Mouse (Mus musculus) urinary bladder, adult 2 months (tissue): Measurements from ENCODE around the gene Flywch1. TPM values are rescaled to one million over a fixed set of nuclear protein-coding genes. Genes with fewer than 3 reads are reported as not detected.

Experiments
- DNase-seq: peaks from one replicate; pipeline ENCODE4 v3.0.0; 2022; ENCODE audit warnings: low spot score
- polyA plus RNA-seq: library from polyadenylated mRNA; depleted of rRNA; stranded (reverse); fragments of >200 nt; gene quantifications from 2 replicates; pipeline ENCODE4 v1.2.3, GENCODE M21; 2012; rRNA removed

Flywch1 gene
- polyA plus RNA-seq: 35.0 and 39.3 TPM in 2 replicates

- DNase-seq: peak; percentile 93
These were observed at the start of gene Flywch1 for GRCm38 (mm10) chr17:23771284-23772218. Gene Flywch1 (minus strand): TSS chr17:23771602.

GRCm38 (mm10) chr17:23820731-23821130 is 49.3 kb upstream of the Flywch1 start:
- DNase-seq: no peak

DNA sequence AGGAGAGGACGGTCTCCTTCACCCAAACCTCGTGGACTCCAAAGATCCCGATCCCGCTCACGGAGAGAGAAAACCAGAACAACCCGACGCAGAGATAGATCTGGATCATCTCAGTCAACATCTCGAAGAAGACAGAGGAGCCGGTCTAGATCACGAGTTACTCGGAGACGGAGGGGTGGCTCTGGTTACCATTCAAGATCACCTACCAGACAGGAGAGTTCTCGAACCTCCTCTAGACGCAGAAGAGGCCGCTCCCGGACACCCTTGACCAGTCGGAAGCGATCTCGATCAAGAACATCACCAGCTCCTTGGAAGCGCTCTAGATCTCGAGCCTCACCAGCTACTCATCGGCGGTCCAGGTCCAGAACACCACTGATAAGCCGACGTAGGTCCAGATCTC is 47.8 kb upstream of the Flywch1 start:
- DNase-seq: no peak

- DNase-seq: no peak
These were observed 47.2 kb upstream of the Flywch1 start for GRCm38 (mm10) chr17:23818579-23818978.

DNA sequence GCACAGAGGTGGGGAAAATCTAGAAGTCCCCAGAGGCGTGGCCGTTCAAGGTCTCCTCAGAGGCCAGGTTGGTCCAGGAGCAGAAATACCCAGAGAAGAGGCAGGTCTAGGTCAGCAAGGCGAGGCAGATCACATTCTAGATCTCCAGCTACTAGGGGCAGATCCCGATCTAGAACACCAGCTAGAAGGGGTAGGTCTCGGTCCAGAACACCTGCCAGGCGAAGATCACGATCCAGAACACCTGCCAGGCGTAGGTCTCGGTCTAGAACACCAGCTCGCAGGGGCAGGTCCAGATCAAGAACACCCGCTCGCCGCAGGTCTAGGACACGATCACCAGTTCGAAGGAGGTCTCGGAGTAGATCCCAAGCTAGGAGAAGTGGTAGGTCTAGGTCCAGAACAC is 44.2 kb upstream of the Flywch1 start:
- DNase-seq: no peak

GRCm38 (mm10) chr17:23807918-23808317 is 36.5 kb upstream of the Flywch1 start:
- no peak for DNase-seq

GRCm38 (mm10) chr17:23806867-23807266 is 35.5 kb upstream of the Flywch1 start:
- peak; percentile 44 for DNase-seq

DNA sequence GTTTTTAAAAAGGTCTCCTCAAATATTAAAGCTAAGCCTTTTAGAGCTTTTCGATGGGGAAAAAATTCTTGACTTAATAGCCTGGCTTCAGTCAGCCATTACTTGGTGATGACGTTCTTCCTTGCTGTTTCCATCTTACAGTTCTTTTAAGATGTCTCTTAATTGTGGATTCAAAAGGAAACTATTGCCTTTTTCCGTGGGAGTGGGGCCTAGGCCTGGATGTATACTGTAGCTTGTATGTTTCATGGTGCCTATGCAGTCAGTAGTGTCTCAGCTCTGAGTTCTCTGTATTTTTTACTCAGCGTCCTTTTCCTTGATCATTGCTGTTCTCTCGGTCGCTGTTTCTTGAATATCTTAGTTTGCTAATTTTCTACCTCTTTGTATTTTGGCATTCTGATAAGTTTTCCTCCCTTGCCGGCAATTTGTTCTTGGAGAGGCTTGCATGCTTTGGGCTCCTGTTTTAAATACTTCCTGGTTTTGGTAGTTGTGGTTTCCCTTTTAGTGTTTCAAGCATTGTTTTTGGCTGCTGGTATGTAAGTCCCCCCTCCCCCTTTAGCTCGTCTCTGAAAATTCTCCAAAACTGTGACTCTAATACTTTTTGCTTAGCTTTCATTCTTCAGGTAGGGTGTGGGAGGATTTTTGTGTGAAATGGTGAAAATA is 33.2 kb upstream of the Flywch1 start:
- DNase-seq: no peak

DNA sequence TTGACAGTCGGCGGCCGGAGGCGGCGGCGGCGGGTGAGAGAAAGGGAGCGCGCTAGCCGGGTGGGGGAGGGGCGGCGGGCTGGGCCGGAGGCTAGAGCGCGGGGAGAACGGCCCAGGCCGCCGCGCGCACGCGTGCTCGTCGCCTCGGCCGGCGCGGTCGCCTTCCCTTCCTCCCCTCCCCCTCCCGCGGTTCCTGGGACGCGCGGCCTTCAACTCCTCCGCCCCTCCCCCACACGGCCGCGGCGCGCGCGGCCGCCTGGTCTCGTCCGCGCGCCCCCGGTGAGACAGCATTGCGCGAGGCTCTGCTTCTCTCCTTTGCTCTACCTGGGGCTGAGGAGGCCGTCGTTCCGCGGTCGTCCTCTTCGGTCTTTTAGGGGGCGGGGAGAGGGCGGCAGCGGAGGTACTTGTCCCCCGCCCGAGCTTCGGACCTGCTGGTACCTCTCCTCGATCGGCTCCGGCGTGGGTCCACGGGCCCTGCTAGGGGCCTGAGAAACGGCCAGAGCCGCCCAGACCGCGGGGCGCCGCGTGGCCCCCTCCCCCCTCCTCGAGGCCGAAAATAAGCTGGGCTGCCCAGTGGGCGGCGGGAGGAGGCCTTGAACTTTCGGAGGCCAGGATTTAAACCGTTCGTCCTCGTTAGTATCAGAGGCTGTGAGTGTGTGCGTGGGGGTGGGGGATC is 32.1 kb upstream of the Flywch1 start:
- no peak for DNase-seq

GRCm38 (mm10) chr17:23802746-23803365 is 31.5 kb upstream of the Flywch1 start:
- peak; percentile 93 for DNase-seq

DNA sequence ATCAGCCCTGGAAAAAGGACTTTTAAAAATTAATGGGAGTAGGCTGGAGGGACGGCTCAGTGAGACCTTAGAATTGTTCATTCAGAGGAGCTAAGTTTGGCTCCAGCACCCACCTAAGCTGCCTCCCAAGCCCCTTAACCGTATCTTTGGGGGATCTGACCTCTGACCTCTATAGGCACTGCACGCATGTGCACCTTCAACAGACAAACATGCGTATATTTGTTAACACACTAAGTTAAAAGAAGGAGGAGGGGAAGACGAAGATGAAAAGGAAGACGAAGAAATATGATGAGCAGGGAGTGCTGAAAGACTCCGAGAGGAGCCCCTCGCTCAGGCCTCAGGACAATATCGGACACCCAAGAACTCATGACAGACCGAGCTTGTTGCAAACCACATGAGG is 30.2 kb upstream of the Flywch1 start:
- no peak for DNase-seq

- DNase-seq: no peak
These were observed 25.9 kb upstream of the Flywch1 start for GRCm38 (mm10) chr17:23797316-23797715.

GRCm38 (mm10) chr17:23795323-23795722 is 23.9 kb upstream of the Flywch1 start:
- no peak for DNase-seq

DNA sequence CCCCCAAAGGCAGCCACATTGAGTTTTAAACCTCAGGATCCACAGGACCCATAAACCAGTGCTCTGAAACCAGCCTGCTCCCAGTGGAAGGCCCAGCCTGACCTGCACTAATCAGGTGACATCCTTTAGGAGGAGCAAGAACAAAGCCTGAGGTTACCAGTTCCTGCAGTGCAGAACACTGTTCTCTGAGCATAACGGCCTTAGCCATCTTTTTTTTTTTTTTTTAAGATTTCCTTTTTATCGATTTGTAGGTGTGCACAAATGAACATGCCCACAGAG is 19.6 kb upstream of the Flywch1 start:
- DNase-seq: no peak

GRCm38 (mm10) chr17:23790269-23791078 is 19.1 kb upstream of the Flywch1 start, which contains the start of gene Srrm2:
Gene Srrm2 (plus strand): TSS chr17:23790532.
- peak; percentile 55 for DNase-seq

DNA sequence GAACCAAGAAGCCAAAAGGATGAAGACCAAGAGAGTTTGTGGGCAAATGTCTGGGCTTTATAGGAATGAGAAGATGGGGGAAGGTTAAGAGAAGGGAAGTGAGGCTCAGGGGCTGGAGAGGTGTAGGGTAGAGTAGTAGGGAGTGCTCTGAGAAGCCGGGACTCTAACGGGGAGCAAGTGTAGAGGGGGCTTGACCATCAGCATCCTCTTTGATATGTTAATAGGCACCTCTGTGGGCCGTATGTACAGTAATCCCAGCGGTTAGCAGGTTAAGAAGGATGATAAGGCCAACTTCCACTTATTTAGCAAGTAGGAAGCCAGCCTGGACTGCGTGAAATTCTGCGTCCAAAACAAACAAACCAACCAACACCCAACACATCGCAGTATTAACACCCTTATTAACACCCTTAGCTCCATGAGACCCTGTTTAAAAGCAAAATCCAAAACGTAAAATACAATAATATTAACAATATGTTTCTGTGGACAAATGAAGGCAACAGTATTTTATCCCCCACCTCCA is 18.4 kb upstream of the Flywch1 start:
- no peak for DNase-seq

GRCm38 (mm10) chr17:23788973-23789372 is 17.6 kb upstream of the Flywch1 start:
- no peak for DNase-seq

GRCm38 (mm10) chr17:23786510-23786931 is 15.1 kb upstream of the Flywch1 start:
- DNase-seq: no peak

GRCm38 (mm10) chr17:23785561-23786471 is 14.4 kb upstream of the Flywch1 start, which contains the start of gene Flywch2:
Gene Flywch2 (minus strand): TSS chr17:23786081.
- peak; percentile 47 for DNase-seq

GRCm38 (mm10) chr17:23783352-23783751 is 11.9 kb upstream of the Flywch1 start:
- no peak for DNase-seq
